Mouse (Mus musculus): ENCODE data around the gene Dact3.

- TF ChIP-seq HCFC1 (IDR thresholded peaks at IDR 0.05; ENCODE audit: borderline replicate concordance, insufficient read depth, low read length) (no peak), ZNF384 (IDR thresholded peaks at IDR 0.05; ENCODE audit: low read depth, low read length) (no peak), CHD2 (IDR thresholded peaks at IDR 0.05; ENCODE audit: low read depth, low read length) (no peak), ZC3H11A (IDR thresholded peaks at IDR 0.05; ENCODE audit: borderline replicate concordance, low read depth, low read length) (no peak), MAFK (IDR thresholded peaks at IDR 0.05; ENCODE audit: insufficient read depth, low read depth, low read length) (no peak)
These were observed 33.2 kb downstream of the Dact3 start for GRCm38 (mm10) chr7:16908367-16908766.
